Mouse (Mus musculus) ZHBTc4 (cell line): ENCODE data around the gene Hamp2.
"Not testable (repeated sequence)": the region's sequence is repeated elsewhere in the genome, so short reads cannot be mapped to it uniquely, and the experiment has no call there.

ENCODE experiments used
- DNase-seq: peaks from one replicate; pipeline ENCODE4 v3.0.0-alpha.2; 2011; ENCODE audit warnings: low read depth, low spot score

Hamp2 gene

GRCm38 (mm10) chr7:30953459-30953858 is 29.0 kb upstream of the Hamp2 start:
- DNase-seq, result no peak

GRCm38 (mm10) chr7:30952441-30953265 is 28.2 kb upstream of the Hamp2 start:
- DNase-seq, result no peak

GRCm38 (mm10) chr7:30949902-30950301 is 25.4 kb upstream of the Hamp2 start:
- not testable (repeated sequence) for DNase-seq

- DNase-seq, result no peak
Observed at GRCm38 (mm10) chr7:30945876-30946275, 21.4 kb upstream of the Hamp2 start.

GRCm38 (mm10) chr7:30945466-30945865 is 21.0 kb upstream of the Hamp2 start:
- DNase-seq, result not testable (repeated sequence)

- not testable (repeated sequence) for DNase-seq
Observed at GRCm38 (mm10) chr7:30944706-30945105, 20.2 kb upstream of the Hamp2 start.

- DNase-seq, result no peak
Observed at GRCm38 (mm10) chr7:30943909-30944635, 19.6 kb upstream of the Hamp2 start, which contains the start of gene Hamp. Gene Hamp (minus strand): TSS chr7:30944032.

GRCm38 (mm10) chr7:30942365-30942764 is 17.9 kb upstream of the Hamp2 start:
- not testable (repeated sequence) for DNase-seq

GRCm38 (mm10) chr7:30940070-30940469 is 15.6 kb upstream of the Hamp2 start:
- DNase-seq, result not testable (repeated sequence)

GRCm38 (mm10) chr7:30935422-30936099 is 11.1 kb upstream of the Hamp2 start:
- not testable (repeated sequence) for DNase-seq

- DNase-seq, result no peak
Observed at GRCm38 (mm10) chr7:30924071-30924470, 410 bp downstream of the Hamp2 start.

- not testable (repeated sequence) for DNase-seq
Observed at GRCm38 (mm10) chr7:30922490-30922889, 2.0 kb downstream of the Hamp2 start.

- peak; percentile 74 for DNase-seq
Observed at GRCm38 (mm10) chr7:30920217-30920616, 4.3 kb downstream of the Hamp2 start.

- DNase-seq, result no peak
Observed at GRCm38 (mm10) chr7:30917219-30917618, 7.3 kb downstream of the Hamp2 start.

- DNase-seq, result no peak
Observed at GRCm38 (mm10) chr7:30916713-30917112, 7.8 kb downstream of the Hamp2 start.

- no peak for DNase-seq
Observed at GRCm38 (mm10) chr7:30914732-30915131, 9.7 kb downstream of the Hamp2 start, which contains the start of gene Mag. Gene Mag (minus strand): TSS chr7:30914873.

- DNase-seq, result no peak
Observed at GRCm38 (mm10) chr7:30909773-30910172, 14.7 kb downstream of the Hamp2 start.

GRCm38 (mm10) chr7:30908992-30909431 is 15.5 kb downstream of the Hamp2 start:
- no peak for DNase-seq

GRCm38 (mm10) chr7:30908277-30908991 is 16.0 kb downstream of the Hamp2 start:
- DNase-seq, result peak; percentile 83

- no peak for DNase-seq
Observed at GRCm38 (mm10) chr7:30904042-30904441, 20.4 kb downstream of the Hamp2 start.

- DNase-seq, result no peak
Observed at GRCm38 (mm10) chr7:30895217-30895616, 29.3 kb downstream of the Hamp2 start.
